Mouse (Mus musculus): Measurements from ENCODE around the gene Pcnx3. TPM values are rescaled to one million over a fixed set of nuclear protein-coding genes. Genes with fewer than 3 reads are reported as not detected.

The Pcnx3 gene
- 43.3 and 54.9 TPM in 2 replicates for polyA plus RNA-seq (2012; ENCODE audit: insufficient read depth, insufficient read length, missing spikeins)

DNA sequence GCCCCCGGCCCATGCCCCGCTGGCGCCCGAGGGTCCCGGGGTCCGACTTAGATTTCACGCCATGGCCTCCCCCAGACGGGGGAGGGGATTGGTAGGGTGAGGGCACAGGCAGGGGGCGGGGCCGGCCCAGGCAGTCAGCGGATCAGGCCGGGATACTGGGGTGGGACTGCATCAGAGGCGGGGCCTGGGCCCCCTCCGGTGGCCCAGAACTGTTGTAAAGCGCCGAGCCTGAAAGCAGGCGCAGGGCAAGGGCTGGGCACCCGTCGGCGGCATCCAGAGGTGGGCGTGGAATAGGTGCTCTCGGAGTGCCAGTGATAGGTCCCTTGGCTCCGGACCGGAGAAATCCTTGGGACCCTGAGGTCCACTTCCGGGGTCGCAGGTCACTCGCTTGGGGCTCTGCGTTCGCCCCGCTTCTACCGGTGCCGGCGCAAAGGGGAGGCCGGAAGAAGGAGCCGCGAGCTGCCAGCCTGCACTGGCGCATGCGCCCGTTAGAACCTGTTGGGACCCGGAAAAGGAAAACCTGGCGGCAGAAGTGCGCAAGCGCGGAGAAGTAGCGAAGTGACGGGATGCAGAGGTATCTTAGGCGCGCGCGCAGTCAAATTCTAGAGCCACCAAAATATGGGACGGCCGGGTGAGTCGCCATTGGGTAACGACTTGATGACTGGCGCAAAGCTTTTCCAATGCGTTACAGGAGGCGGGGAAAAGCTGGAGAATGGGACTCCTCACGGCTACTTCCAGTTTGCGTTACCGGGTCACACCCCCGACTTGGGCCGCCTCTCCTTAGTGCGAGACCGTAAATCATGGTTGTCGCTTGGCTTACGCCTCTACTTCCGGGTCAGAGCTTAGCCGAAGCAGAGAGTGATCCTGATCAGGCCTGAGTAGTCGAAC, at the start of gene Pcnx3, which contains the start of gene Map3k11:
TSS of gene Pcnx3 (minus strand) at position 709 of the 888 bp plus-strand sequence.
TSS of gene Map3k11 (plus strand) at position 543 of the 888 bp plus-strand sequence.
- H3K27ac ChIP-seq (ENCODE audit: insufficient read depth, low read depth, low read length): peak within 1 kb of the TSS; percentile 78
- TF ChIP-seq CTCF (IDR thresholded peaks at IDR 0.05; ENCODE audit: low read depth, low read length) (no peak), POLR2A (IDR thresholded peaks at IDR 0.05; ENCODE audit: borderline replicate concordance, low read depth, low read length) (no peak)
- H3K4me1 ChIP-seq (ENCODE audit: control insufficient read depth, insufficient read depth, low read length): peaks cover 7% of the 10 kb centered on the region
- peak within 1 kb of the TSS; percentile 66 for H3K4me3 ChIP-seq (ENCODE audit: insufficient read depth, low read length)

DNA sequence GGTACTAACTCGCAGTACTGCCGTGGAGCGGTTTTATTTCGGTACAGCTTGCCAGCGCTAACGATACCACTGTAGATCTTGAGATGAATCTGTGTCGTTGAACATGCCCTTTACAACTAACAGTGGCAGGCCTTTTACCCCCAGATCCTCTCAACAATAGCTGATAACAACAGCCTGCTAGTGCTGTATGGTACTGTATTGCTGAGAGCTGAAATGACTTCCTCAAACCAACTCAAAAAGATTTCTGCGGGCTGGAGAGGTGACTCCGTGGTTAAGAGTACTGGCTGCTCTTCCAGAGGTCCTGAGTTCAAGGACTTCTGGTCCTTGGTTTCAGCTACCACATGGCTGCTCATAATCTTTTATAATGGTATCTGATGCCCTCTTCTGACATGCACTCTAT, 45.6 kb upstream of the Pcnx3 start:
- Histone ChIP-seq H3K4me1 (ENCODE audit: control insufficient read depth, insufficient read depth, low read length) (peaks cover 7% of the 10 kb centered on the region; the same call in 1 of the 2 replicates), H3K4me3 (ENCODE audit: insufficient read depth, low read length) (no peak overlapping the region), H3K27ac (ENCODE audit: insufficient read depth, low read depth, low read length) (no peak overlapping the region)
- TF ChIP-seq POLR2A (IDR thresholded peaks at IDR 0.05; ENCODE audit: borderline replicate concordance, low read depth, low read length): no peak
- no peak for TF ChIP-seq CTCF (IDR thresholded peaks at IDR 0.05; ENCODE audit: low read depth, low read length)

DNA sequence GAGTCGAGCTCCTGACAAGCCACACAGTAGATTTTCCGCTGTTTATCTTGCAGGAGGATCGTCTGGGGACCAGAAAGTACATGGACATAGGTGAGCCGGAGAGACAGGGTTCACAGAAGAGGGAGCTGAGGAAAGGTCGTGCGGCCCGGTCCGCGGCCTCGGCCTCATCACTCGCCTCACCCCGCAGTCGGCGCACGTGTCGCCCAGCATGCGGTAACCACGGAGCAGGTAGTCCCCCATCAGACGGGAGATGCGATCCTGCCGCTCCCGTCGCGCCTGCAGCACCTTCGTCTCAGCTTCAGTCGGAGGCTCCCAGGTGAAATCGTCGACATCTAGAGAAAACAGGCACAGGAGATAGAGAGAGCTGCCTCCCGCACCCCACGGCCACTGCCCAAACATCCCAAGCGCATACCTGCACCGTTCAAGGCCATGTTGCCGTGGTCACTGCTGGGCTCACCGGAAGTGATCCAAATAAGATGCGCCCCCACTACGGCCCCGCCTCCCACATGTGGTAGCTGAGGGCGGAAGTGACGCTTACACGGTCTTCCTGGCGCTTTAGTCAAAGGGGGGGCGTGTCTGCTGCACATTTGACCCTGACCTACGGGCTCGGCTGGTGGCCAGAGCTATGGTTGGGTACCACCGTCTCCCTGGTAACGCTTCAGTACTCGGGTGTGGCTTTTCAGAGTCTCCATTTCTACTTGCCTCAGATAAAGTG, 42.7 kb upstream of the Pcnx3 start:
- Histone ChIP-seq H3K27ac (ENCODE audit: insufficient read depth, low read depth, low read length) (no peak overlapping the region), H3K4me1 (ENCODE audit: control insufficient read depth, insufficient read depth, low read length) (peaks cover 14% of the 10 kb centered on the region; the same call in 1 of the 2 replicates), H3K4me3 (ENCODE audit: insufficient read depth, low read length) (peak overlapping the region; percentile 92)
- TF ChIP-seq POLR2A (IDR thresholded peaks at IDR 0.05; ENCODE audit: borderline replicate concordance, low read depth, low read length) (no peak), CTCF (IDR thresholded peaks at IDR 0.05; ENCODE audit: low read depth, low read length) (no peak)

DNA sequence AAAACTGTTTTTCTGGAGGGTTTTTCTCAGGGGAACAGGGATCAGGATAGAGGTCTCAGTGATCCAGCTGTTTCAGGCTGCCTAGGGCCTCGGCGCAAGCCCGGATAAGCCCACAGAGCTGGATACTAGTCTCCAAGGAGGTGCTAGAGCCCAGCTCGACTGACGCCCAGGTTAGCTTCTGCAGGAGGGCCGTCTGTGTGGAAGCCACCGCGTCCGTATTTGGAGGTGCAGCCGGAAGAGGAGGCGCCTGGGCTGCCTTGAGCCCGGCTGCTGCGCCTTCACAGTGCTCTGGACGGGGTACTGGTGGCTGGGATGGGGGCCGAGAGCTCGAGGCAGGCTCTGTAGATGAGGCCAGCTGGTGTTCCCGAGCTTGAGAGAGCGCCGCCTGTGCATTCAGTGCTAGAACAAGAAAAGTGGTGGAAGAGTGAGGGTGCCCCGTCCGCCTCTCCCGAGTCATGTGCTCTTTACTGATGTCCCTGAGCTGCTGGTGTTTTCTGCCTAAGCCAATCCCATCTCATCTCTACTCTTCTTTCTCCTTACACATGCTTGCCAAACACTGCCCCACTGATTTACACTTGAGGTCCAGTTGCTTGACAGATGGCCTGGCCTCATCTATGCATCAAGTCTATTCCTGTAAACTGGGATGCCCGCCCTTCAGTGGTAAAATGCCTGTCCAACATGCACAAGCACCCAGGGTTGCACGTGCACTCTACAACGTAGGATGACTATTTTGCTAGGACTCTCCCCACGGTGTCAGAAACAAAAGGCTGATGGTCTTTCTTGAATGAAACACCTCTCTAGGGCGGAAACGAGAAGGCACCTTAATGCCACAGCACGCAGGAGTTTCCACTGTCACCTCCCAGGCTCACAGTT, 41.8 kb upstream of the Pcnx3 start:
- no peak for TF ChIP-seq POLR2A (IDR thresholded peaks at IDR 0.05; ENCODE audit: borderline replicate concordance, low read depth, low read length)
- TF ChIP-seq CTCF (IDR thresholded peaks at IDR 0.05; ENCODE audit: low read depth, low read length): no peak
- Histone ChIP-seq H3K4me1 (ENCODE audit: control insufficient read depth, insufficient read depth, low read length) (peaks cover 14% of the 10 kb centered on the region; the same call in 1 of the 2 replicates), H3K27ac (ENCODE audit: insufficient read depth, low read depth, low read length) (no peak overlapping the region), H3K4me3 (ENCODE audit: insufficient read depth, low read length) (peak overlapping the region; percentile 92)

DNA sequence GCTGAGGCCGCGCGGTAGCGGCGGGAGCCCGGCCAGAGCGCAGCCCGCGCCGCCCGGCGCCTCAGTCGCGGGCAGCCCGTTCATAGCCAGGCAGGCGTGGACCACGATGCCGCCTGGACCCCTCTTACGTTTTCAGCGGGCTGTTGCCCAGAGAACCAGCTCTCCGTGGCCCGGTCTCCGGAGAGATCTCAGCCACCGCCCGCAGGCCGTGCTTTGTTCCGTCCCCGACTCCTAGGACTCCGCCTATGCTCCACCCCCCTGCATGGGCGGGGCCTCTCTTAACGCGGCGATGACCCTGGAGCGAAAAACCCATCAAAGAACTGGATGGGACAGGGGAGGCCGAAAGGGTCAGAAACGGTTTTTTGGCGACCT, 40.7 kb upstream of the Pcnx3 start, which contains the start of gene Fam89b:
TSS of gene Fam89b (minus strand) at position 210 of the 372 bp plus-strand sequence.
- peaks cover 14% of the 10 kb centered on the region; the same call in 1 of the 2 replicates for H3K4me1 ChIP-seq (ENCODE audit: control insufficient read depth, insufficient read depth, low read length)
- no peak for TF ChIP-seq CTCF (IDR thresholded peaks at IDR 0.05; ENCODE audit: low read depth, low read length)
- TF ChIP-seq POLR2A (IDR thresholded peaks at IDR 0.05; ENCODE audit: borderline replicate concordance, low read depth, low read length): peak; percentile 93
- H3K27ac ChIP-seq (ENCODE audit: insufficient read depth, low read depth, low read length): peak within 1 kb of the TSS; percentile 87
- peak within 1 kb of the TSS; percentile 96 for H3K4me3 ChIP-seq (ENCODE audit: insufficient read depth, low read length)

- Histone ChIP-seq H3K27ac (ENCODE audit: insufficient read depth, low read depth, low read length) (peak overlapping the region; percentile 87), H3K4me1 (ENCODE audit: control insufficient read depth, insufficient read depth, low read length) (peaks cover 17% of the 10 kb centered on the region; the same call in 1 of the 2 replicates)
Observed at GRCm38 (mm10) chr19:5728631-5729443, 40.1 kb upstream of the Pcnx3 start.

GRCm38 (mm10) chr19:5727701-5728100, 39.0 kb upstream of the Pcnx3 start:
- peak overlapping the region; percentile 87 for H3K27ac ChIP-seq (ENCODE audit: insufficient read depth, low read depth, low read length)
- peak overlapping the region; percentile 96 for H3K4me3 ChIP-seq (ENCODE audit: insufficient read depth, low read length)
- H3K4me1 ChIP-seq (ENCODE audit: control insufficient read depth, insufficient read depth, low read length): peaks cover 24% of the 10 kb centered on the region
- TF ChIP-seq CTCF (IDR thresholded peaks at IDR 0.05; ENCODE audit: low read depth, low read length): peak; percentile 79
- no peak for TF ChIP-seq POLR2A (IDR thresholded peaks at IDR 0.05; ENCODE audit: borderline replicate concordance, low read depth, low read length)

More at GRCm38 (mm10) chr19:5728631-5729443, 40.1 kb upstream of the Pcnx3 start:
- peak overlapping the region; percentile 96 for H3K4me3 ChIP-seq (ENCODE audit: insufficient read depth, low read length)
- TF ChIP-seq POLR2A (IDR thresholded peaks at IDR 0.05; ENCODE audit: borderline replicate concordance, low read depth, low read length) (no peak), CTCF (IDR thresholded peaks at IDR 0.05; ENCODE audit: low read depth, low read length) (no peak)

DNA sequence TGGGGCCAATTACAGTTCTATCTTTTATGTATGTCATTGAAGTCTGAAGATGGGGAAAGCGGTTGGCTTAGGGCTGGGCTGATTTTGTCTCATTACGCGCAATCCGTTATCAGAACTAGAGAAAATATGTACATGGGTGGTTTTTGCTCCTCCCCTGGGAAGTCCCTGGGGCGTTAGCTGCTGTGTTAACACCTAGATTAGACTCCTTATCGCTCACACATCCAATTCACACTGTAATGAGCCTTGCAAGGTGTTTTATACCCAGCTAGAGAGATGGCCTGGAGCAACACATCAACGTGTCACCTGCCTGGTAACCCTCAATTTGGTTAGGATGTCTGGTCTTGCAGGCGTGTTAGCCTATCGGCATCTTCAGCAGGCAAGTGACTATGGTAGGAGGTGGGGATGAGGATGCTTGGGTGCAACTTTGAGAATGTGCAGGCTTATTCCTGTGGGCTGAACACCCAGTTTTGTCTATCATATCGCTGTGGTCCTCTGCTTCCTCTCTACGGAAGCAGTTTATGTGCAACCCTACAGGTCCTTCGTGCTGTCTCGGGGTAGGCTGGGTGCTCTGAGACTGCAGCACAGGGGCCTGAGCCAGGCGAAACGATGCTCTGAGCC, 38.4 kb upstream of the Pcnx3 start:
- Histone ChIP-seq H3K4me1 (ENCODE audit: control insufficient read depth, insufficient read depth, low read length) (peaks cover 30% of the 10 kb centered on the region), H3K27ac (ENCODE audit: insufficient read depth, low read depth, low read length) (peak overlapping the region; percentile 87), H3K4me3 (ENCODE audit: insufficient read depth, low read length) (peak overlapping the region; percentile 86)
- no peak for TF ChIP-seq POLR2A (IDR thresholded peaks at IDR 0.05; ENCODE audit: borderline replicate concordance, low read depth, low read length)
- TF ChIP-seq CTCF (IDR thresholded peaks at IDR 0.05; ENCODE audit: low read depth, low read length): no peak

Data from bone marrow macrophage, adult 2 months (primary cell).